Mouse (Mus musculus): ENCODE results near the gene Treh. TPM values are rescaled to one million over a fixed set of nuclear protein-coding genes. Genes with fewer than 3 reads are reported as not detected.

Gene Treh
- polyA plus RNA-seq, 1 experiment = not detected

DNA sequence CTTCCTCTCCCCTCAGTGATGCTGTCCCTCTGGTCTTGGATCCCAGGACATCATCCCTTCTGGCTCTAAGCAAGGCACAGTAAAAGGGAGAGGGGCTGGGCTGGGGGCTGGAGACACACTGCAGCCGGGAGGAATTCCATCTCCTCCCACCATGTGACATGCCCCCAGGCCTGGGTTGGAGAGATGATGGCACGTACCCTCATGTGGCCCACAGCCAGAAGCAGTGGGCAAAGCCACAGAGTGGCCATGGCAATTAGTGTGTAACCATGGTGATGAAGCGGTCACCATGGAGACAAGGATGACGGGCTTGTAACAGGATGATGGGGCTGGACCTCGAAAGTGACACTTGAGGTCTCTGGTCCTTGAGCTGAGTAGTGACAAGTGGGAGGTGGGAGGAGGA, 13.6 kb downstream of the Treh start:
- H3K4me1 ChIP-seq (ENCODE audit: control insufficient read depth) = peaks cover 2% of the 10 kb centered on the region; the same call in 1 of the 2 replicates
- no peaks in the 10 kb centered on the region for H3K36me3 ChIP-seq (ENCODE audit: control insufficient read depth)
- no peaks in the 10 kb centered on the region for H3K9me3 ChIP-seq (ENCODE audit: control insufficient read depth, low read length)
- no peaks in the 10 kb centered on the region for H3K27me3 ChIP-seq (ENCODE audit: control insufficient read depth)
- TF ChIP-seq TAL1 (IDR thresholded peaks at IDR 0.05; ENCODE audit: low read length) = no peak
- no peak for TF ChIP-seq GATA1 (IDR thresholded peaks at IDR 0.05; ENCODE audit: low read length)
- H3K4me3 ChIP-seq (replicated peaks) = no peak overlapping the region

DNA sequence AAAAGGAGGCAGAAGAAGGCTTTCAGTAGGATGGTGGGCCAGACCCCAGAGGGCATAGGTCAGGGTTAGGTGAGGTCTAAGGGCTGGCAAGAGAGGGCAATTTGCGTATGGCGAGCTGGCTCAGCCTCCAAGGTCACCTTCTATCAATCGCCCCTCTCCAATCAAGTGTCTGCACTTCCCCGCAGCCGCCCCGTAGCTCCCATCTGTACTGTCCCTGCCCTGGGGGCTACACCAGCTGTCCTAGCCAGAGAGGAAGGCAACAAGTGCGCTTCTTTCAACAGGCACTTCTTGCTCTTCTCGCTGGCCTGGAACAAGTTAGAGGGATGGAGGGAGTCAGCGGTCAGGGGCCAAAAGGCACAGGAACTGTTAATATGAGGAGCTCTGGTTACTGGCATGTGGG, 15.0 kb downstream of the Treh start:
- Histone ChIP-seq H3K9me3 (ENCODE audit: control insufficient read depth, low read length) (no peaks in the 10 kb centered on the region), H3K4me1 (ENCODE audit: control insufficient read depth) (peaks cover 2% of the 10 kb centered on the region; the same call in 1 of the 2 replicates), H3K36me3 (ENCODE audit: control insufficient read depth) (no peaks in the 10 kb centered on the region), H3K4me3 (replicated peaks) (no peak overlapping the region), H3K27me3 (ENCODE audit: control insufficient read depth) (no peaks in the 10 kb centered on the region)
- TF ChIP-seq GATA1 (IDR thresholded peaks at IDR 0.05; ENCODE audit: low read length) (no peak), TAL1 (IDR thresholded peaks at IDR 0.05; ENCODE audit: low read length) (no peak)

DNA sequence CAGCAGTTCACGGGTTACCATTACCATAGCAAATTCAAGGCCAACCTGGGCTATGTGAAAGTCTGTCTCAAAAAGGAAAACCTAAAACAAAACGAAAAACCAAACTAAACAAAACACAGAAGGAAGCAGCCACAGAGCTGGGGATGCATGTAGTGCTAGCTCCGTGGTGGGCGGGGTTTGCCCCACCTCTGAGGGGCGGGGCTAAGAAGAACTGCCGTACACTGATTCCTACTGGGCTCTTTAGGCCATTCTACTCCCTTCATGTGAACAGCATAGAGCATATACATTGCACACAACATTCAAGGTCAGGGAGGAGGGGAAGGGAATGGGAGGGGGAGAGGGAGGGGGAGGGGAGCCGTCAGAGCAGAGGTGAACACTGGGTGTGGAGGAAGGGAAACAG, 17.6 kb downstream of the Treh start:
- Histone ChIP-seq H3K4me3 (replicated peaks) (no peak overlapping the region), H3K36me3 (ENCODE audit: control insufficient read depth) (no peaks in the 10 kb centered on the region; the same call in 1 of the 2 replicates), H3K4me1 (ENCODE audit: control insufficient read depth) (peaks cover 2% of the 10 kb centered on the region; the same call in 1 of the 2 replicates), H3K27me3 (ENCODE audit: control insufficient read depth) (no peaks in the 10 kb centered on the region), H3K9me3 (ENCODE audit: control insufficient read depth, low read length) (no peaks in the 10 kb centered on the region)
- TF ChIP-seq TAL1 (IDR thresholded peaks at IDR 0.05; ENCODE audit: low read length) (no peak), GATA1 (IDR thresholded peaks at IDR 0.05; ENCODE audit: low read length) (no peak)

DNA sequence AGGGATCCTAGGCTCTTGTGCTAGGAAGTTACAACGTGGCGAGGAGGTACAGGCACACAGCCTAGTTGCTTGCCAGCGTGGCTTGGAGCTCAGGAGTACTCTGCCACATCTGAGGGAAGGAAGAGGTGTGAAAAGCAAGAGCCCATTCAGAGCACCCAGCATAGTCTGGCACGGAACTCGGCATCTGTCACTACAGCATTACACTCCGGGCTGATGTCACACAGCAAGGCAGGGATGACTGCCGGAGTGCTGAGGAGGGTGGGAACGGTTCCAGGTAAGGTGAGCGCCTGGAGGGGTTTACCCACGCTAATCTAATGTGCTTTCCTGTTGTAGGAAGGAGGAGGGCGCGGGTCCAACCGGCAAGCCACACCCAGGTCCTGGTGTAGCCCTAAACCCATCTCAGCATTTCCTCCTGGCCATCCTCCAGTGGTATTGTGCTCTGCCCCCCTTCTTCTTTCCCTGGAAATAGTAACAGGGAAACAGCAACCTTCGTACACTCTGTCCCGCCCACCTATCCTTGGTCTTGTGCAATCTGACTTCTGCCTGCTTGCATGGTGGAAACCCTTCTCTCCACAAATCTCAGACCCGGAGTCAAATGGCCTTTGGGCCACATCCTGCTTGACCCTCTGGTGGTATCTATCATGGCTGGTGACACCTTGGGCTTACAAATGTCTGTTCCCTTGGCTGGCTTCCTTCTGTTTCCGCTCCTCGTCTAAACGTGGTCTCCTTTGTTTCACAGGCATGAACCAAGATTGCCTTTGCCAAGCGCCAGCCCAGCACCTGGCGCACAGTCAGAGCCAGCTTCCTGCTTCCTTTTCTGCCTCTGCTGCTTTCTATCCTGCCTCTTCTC, 18.9 kb downstream of the Treh start:
- TF ChIP-seq GATA1 (IDR thresholded peaks at IDR 0.05; ENCODE audit: low read length) = no peak
- TF ChIP-seq TAL1 (IDR thresholded peaks at IDR 0.05; ENCODE audit: low read length) = no peak

DNA sequence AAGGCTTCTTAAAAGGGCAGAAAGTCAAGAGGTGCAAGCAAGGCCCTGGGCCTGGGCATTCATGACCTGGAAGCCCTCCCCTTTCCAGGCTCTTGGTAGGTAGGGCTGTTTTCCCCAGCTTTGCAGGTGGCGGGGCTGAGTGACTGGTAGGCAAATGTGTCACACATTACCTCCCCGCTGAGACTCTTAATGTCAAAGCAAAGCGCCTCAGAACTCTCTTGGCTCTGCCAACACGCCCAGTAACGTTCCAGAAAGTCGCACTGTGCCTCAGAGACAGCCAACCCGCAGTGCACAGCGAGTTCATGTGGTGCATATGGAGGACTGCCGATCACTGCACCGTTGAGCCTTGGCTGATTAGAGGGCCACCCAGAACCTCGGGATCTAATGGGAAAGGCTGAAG, 20.0 kb downstream of the Treh start:
- H3K4me1 ChIP-seq (ENCODE audit: control insufficient read depth) = peaks cover 2% of the 10 kb centered on the region; the same call in 1 of the 2 replicates
- no peaks in the 10 kb centered on the region for H3K27me3 ChIP-seq (ENCODE audit: control insufficient read depth)
- no peak overlapping the region for H3K4me3 ChIP-seq (replicated peaks)
- TF ChIP-seq GATA1 (IDR thresholded peaks at IDR 0.05; ENCODE audit: low read length) (no peak), TAL1 (IDR thresholded peaks at IDR 0.05; ENCODE audit: low read length) (no peak)
- H3K9me3 ChIP-seq (ENCODE audit: control insufficient read depth, low read length) = no peaks in the 10 kb centered on the region
- peaks cover 4% of the 10 kb centered on the region; the same call in 1 of the 2 replicates for H3K36me3 ChIP-seq (ENCODE audit: control insufficient read depth)

More for the DNA sequence above, 18.9 kb downstream of the Treh start:
- H3K36me3 ChIP-seq (ENCODE audit: control insufficient read depth) = no peaks in the 10 kb centered on the region; the same call in 1 of the 2 replicates
- no peaks in the 10 kb centered on the region for H3K27me3 ChIP-seq (ENCODE audit: control insufficient read depth)
- no peak overlapping the region for H3K4me3 ChIP-seq (replicated peaks)
- peaks cover 2% of the 10 kb centered on the region; the same call in 1 of the 2 replicates for H3K4me1 ChIP-seq (ENCODE audit: control insufficient read depth)
- H3K9me3 ChIP-seq (ENCODE audit: control insufficient read depth, low read length) = no peaks in the 10 kb centered on the region

DNA sequence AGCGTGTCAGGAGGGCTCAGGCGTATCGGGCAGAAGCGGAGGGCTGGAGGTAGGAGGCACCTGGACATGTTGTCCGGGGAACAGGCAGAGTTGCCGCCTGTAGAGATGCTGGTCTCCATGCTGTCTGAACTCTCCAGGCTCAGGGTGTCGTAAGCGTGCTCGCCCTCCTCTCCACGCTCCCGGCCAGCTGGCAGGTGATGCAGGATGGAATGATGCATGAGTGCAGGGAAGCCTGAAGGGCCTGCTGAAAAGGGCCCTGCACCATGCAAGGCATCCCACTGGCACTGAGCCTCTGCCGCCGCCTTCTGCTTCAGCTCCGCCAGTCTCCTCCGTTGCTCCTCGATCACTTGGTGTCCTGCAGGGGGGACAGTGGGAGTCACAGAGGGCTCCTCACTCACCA, 24.8 kb downstream of the Treh start:
- Histone ChIP-seq H3K4me3 (replicated peaks) (no peak overlapping the region), H3K4me1 (ENCODE audit: control insufficient read depth) (no peaks in the 10 kb centered on the region), H3K27me3 (ENCODE audit: control insufficient read depth) (no peaks in the 10 kb centered on the region), H3K36me3 (ENCODE audit: control insufficient read depth) (peaks cover 5% of the 10 kb centered on the region; the same call in 1 of the 2 replicates), H3K9me3 (ENCODE audit: control insufficient read depth, low read length) (no peaks in the 10 kb centered on the region)
- TF ChIP-seq TAL1 (IDR thresholded peaks at IDR 0.05; ENCODE audit: low read length) (no peak), GATA1 (IDR thresholded peaks at IDR 0.05; ENCODE audit: low read length) (no peak)

DNA sequence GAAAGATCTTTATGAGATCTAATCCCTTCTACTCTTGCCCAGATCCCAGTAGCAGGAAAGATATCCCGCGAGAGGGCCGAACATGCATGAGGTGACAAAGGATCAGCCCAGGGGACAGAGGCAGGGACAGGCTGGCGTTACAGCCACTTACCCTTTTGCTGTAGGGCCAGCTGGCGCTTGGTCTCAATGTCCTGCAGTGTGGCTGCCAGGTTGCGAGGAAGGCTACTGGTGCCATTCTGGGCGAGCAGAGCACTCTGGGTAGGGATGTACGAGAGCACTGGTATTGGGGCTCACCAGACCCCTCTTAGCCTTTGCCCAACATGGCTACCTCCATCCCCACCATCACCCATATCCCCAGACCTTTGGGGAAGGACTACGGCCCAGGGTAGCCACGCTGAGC, 26.2 kb downstream of the Treh start:
- Histone ChIP-seq H3K27me3 (ENCODE audit: control insufficient read depth) (no peaks in the 10 kb centered on the region), H3K9me3 (ENCODE audit: control insufficient read depth, low read length) (no peaks in the 10 kb centered on the region), H3K4me3 (replicated peaks) (no peak overlapping the region), H3K4me1 (ENCODE audit: control insufficient read depth) (no peaks in the 10 kb centered on the region), H3K36me3 (ENCODE audit: control insufficient read depth) (peaks cover 5% of the 10 kb centered on the region; the same call in 1 of the 2 replicates)
- no peak for TF ChIP-seq GATA1 (IDR thresholded peaks at IDR 0.05; ENCODE audit: low read length)
- TF ChIP-seq TAL1 (IDR thresholded peaks at IDR 0.05; ENCODE audit: low read length) = no peak

DNA sequence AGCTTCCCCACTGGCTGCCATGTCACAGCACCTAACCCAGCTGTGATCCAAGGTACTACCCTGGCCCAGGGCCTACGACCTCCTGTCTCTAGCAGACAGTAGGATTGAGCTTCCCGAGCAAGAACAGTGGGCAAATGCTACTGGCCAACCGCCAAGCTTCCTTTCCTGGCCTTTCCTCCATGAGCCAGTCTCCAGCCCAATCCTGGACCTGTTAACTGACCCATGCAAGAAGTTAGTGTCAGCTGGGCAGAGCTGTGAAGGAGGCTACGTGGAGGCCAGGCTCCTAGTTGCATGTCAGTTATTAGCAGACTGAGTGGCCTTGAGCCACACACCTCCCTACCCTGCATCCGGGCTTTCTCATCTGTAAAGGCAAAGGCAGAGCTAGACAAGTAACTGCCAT, 26.7 kb downstream of the Treh start:
- Histone ChIP-seq H3K4me1 (ENCODE audit: control insufficient read depth) (no peaks in the 10 kb centered on the region), H3K27me3 (ENCODE audit: control insufficient read depth) (no peaks in the 10 kb centered on the region), H3K9me3 (ENCODE audit: control insufficient read depth, low read length) (no peaks in the 10 kb centered on the region), H3K4me3 (replicated peaks) (no peak overlapping the region), H3K36me3 (ENCODE audit: control insufficient read depth) (peaks cover 5% of the 10 kb centered on the region; the same call in 1 of the 2 replicates)
- TF ChIP-seq GATA1 (IDR thresholded peaks at IDR 0.05; ENCODE audit: low read length) (no peak), TAL1 (IDR thresholded peaks at IDR 0.05; ENCODE audit: low read length) (no peak)

DNA sequence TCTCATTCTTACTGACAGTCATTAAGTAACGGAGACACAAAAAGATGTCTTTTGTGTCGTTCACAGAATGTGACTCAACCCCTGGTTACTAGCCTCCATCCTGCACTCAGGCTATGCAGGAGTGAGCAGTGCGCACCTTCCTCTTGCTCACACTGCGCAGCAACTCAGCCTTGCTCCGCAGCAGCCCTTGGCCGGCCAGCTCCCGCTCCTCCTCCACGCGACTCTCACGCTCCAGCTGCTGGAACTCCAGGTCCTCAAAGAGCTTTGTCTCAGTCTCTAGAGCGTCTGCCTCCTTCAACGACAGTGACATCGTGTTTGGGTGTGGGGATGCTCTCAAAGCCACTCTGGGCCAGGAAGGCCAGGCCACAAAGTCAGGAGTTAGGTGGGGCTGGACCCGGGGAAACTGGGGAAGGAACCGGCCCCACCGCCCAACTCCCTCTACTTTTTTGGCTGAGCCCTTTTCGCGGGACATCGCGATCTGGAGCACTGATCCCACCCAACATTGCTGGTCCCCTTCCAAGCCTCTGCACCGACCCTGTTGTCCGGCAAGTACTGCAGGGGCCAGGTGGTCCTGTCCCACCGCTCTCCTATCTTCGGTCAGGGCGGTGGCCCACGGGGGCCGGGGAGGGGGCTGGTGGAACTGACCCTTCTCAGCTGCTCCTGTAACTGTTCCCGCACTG, 34.9 kb downstream of the Treh start:
- Histone ChIP-seq H3K27me3 (ENCODE audit: control insufficient read depth) (peaks cover 22% of the 10 kb centered on the region), H3K9me3 (ENCODE audit: control insufficient read depth, low read length) (no peaks in the 10 kb centered on the region), H3K4me1 (ENCODE audit: control insufficient read depth) (peaks cover 15% of the 10 kb centered on the region), H3K4me3 (replicated peaks) (peak overlapping the region; percentile 36), H3K36me3 (ENCODE audit: control insufficient read depth) (peaks cover 2% of the 10 kb centered on the region; the same call in 1 of the 2 replicates)
- no peak for TF ChIP-seq GATA1 (IDR thresholded peaks at IDR 0.05; ENCODE audit: low read length)
- no peak for TF ChIP-seq TAL1 (IDR thresholded peaks at IDR 0.05; ENCODE audit: low read length)
